Mouse (Mus musculus): ENCODE data around the gene Ralgds. TPM values are rescaled to one million over a fixed set of nuclear protein-coding genes. Genes with fewer than 3 reads are reported as not detected.
A peak's percentile ranks its signal among the peaks of the same experiment; 100 is the strongest.

Gene Ralgds
- polyA plus RNA-seq, 1 experiment from 2014 or later, result 87.8 TPM

DNA sequence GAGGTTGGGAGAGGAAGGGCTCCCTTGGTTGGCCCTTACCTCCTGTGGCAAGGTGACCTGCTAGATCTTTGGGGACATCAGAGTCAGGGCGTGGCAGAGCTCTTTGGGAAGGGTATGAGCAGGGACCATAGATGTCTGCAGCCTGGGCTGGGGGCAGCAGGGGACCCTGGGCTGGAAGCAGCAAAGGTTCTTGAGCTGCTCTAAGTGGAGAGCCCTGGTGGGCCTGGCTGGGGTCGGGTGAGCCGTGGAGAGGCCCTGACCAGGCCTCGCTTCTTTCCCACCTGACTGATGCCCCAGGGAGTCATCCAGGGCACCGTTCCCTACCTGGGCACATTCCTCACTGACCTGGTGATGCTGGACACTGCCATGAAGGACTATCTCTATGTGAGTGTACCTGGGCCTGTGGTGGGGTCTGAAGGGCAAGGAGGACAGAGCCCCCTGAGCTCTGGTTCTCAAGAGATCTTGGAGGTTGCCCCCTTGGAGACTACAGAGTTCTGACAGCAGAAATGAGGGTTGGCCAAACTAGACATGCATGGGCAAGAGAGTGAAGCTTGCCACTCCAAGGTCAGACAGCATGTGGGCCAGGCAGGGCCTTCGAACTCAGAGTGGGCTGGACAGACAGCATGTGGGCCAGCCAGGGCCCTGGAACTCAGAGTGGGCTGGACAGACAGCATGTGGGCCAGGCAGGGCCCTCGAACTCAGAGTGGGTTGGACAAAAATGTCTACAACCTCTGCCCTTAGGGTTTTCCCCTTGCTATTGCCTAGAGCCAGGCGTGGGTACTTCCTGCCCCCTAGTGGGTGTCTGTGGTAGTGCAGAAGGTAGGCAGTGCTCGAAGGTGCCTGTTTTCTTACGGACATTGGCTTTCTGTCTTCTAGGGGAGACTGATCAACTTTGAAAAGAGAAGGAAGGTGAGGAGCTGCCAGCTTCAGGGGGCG, 34.6 kb downstream of the Ralgds start:
- Histone ChIP-seq H3K9ac (replicated peaks) (no peak overlapping the region), H3K9me3 (no peaks in the 10 kb centered on the region), H3K4me1 (0 out of 2 replicates have a peak, but pooled peaks cover 4% of the 10 kb centered on the region), H3K36me3 (peaks cover 81% of the 10 kb centered on the region), H3K27me3 (no peaks in the 10 kb centered on the region), H3K27ac (replicated peaks) (0 out of 2 replicates have a peak overlapping the region, but pooled peaks have one; percentile 2), H3K4me2 (replicated peaks) (no peak overlapping the region), H3K4me3 (no peak overlapping the region)
- 51% methylated on average over 11 of the region's 11 CpGs for WGBS
- peak; percentile 33 for ATAC-seq (replicated peaks)

- no peak overlapping the region for H3K4me3 ChIP-seq
- no peaks in the 10 kb centered on the region for H3K9me3 ChIP-seq
- ATAC-seq (replicated peaks), result no peak
- no peak overlapping the region for H3K27ac ChIP-seq (replicated peaks)
- 93% methylated on average over 13 of the region's 13 CpGs for WGBS
- H3K27me3 ChIP-seq, result no peaks in the 10 kb centered on the region
- no peak overlapping the region for H3K9ac ChIP-seq (replicated peaks)
- H3K4me2 ChIP-seq (replicated peaks), result no peak overlapping the region
- peaks cover 82% of the 10 kb centered on the region for H3K36me3 ChIP-seq
- H3K4me1 ChIP-seq, result 0 out of 2 replicates have a peak, but pooled peaks cover 4% of the 10 kb centered on the region
Measured at GRCm38 (mm10) chr2:28549157-28549556, 36.2 kb downstream of the Ralgds start.

DNA sequence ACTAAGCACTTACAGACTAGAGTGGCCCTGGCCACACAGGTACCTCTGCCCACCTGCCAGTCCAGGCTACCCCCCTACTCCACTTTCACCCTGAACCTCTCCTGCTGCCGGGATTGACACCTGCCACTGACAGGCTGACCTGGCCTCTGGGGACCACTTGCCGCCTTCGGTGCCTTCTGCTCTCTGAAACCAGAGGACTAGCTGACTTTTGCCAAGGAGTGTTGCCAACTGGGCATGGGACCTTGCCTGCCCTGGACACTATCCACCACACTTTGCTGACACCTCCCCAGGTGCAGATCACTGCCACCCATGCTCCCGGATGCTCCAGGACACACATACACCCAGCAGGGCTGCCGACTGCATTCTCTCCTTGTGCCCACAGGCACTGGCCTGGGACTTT, 39.4 kb downstream of the Ralgds start:
- H3K4me3 ChIP-seq, result no peak overlapping the region
- H3K4me1 ChIP-seq, result no peaks in the 10 kb centered on the region
- H3K27me3 ChIP-seq, result no peaks in the 10 kb centered on the region
- H3K4me2 ChIP-seq (replicated peaks), result no peak overlapping the region
- H3K36me3 ChIP-seq, result peaks cover 69% of the 10 kb centered on the region
- 95% methylated on average over 5 of the region's 5 CpGs for WGBS
- no peak for ATAC-seq (replicated peaks)
- H3K27ac ChIP-seq (replicated peaks), result no peak overlapping the region
- H3K9ac ChIP-seq (replicated peaks), result no peak overlapping the region
- no peaks in the 10 kb centered on the region for H3K9me3 ChIP-seq

GRCm38 (mm10) chr2:28557452-28557851, 44.5 kb downstream of the Ralgds start:
- no peaks in the 10 kb centered on the region for H3K4me1 ChIP-seq
- H3K4me3 ChIP-seq, result no peak overlapping the region
- 81% methylated on average over 5 of the region's 5 CpGs for WGBS
- H3K9me3 ChIP-seq, result no peaks in the 10 kb centered on the region
- H3K27ac ChIP-seq (replicated peaks), result no peak overlapping the region
- H3K9ac ChIP-seq (replicated peaks), result no peak overlapping the region
- ATAC-seq (replicated peaks), result no peak
- peaks cover 24% of the 10 kb centered on the region for H3K36me3 ChIP-seq
- no peaks in the 10 kb centered on the region for H3K27me3 ChIP-seq
- H3K4me2 ChIP-seq (replicated peaks), result no peak overlapping the region

DNA sequence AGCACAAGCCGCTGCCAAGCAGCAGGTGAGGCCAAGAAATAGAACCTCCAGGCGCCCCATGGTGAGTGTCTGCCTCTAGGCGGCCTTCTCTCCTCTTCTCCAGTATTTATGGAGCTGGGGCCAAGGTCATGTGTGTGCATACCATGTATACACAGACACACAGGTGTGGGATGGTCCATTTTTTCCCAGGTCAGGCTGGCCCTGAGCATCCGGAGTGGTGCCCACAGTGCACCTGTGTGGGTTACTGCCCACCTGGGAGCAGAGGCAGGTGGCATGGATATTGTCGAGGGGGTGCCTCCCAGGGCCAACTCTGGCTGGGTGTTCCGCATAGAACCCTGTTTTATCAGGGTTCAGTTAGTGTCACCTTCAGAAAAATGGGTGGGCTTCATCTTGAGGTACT, 50.4 kb downstream of the Ralgds start, which contains the start of gene Cel:
Gene Cel, minus strand, starts transcription at position 101 of the 400 bp plus-strand sequence.
- H3K9ac ChIP-seq (replicated peaks), result no peak within 1 kb of the TSS
- H3K27ac ChIP-seq (replicated peaks), result no peak within 1 kb of the TSS
- WGBS, result 83% methylated on average over 6 of the region's 6 CpGs
- no peaks in the 10 kb centered on the region for H3K9me3 ChIP-seq
- no peak within 1 kb of the TSS for H3K4me3 ChIP-seq
- ATAC-seq (replicated peaks), result no peak
- no peaks in the 10 kb centered on the region for H3K27me3 ChIP-seq
- no peaks in the 10 kb centered on the region for H3K4me1 ChIP-seq
- H3K4me2 ChIP-seq (replicated peaks), result no peak within 1 kb of the TSS
- H3K36me3 ChIP-seq, result peaks cover 31% of the 10 kb centered on the region

DNA sequence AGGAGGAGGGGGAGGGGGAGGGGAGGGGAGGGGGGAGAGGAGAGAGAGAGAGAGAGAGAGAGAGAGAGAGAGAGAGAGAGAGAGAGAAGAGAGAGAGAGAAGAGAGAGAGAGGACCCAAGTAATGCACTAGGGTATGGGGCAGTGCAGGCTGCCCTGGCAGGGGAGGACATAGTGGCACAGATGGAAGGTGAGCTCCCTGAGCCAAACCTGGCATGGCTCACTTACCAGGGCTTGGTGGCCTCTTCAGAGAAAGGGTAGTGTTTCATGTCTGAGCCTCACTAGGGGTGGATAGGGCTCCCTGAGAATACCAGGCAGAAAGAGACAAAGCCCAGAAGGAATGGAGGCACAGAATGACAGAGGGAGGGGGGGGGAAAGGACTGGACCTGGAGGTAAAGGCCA, 50.9 kb downstream of the Ralgds start:
- Histone ChIP-seq H3K36me3 (peaks cover 37% of the 10 kb centered on the region), H3K27me3 (no peaks in the 10 kb centered on the region), H3K27ac (replicated peaks) (no peak overlapping the region), H3K4me2 (replicated peaks) (no peak overlapping the region), H3K9ac (replicated peaks) (no peak overlapping the region), H3K9me3 (no peaks in the 10 kb centered on the region), H3K4me3 (no peak overlapping the region), H3K4me1 (no peaks in the 10 kb centered on the region)
- no peak for ATAC-seq (replicated peaks)

DNA sequence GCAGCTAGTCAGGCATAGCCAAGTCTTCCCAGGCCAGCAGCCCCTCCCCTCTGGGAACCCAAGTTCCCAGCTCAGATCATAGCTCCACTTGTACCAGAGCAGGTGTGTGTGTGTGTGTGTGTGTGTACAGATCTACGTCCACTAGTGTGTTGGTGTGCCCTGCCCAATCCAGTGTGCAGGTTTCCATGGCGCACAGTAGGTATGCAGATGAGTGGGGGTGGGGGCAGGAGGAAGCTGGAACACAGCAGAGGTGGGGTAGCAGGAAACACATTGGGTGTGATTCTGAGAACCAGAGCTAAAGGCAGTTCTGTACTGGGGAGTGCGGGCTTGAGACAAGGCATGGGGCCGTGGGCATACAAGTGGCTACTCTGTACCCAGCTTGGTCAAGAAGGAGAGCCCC, 51.5 kb downstream of the Ralgds start:
- 92% methylated on average over 4 of the region's 4 CpGs for WGBS
- Histone ChIP-seq H3K4me2 (replicated peaks) (no peak overlapping the region), H3K27ac (replicated peaks) (no peak overlapping the region), H3K36me3 (peaks cover 40% of the 10 kb centered on the region), H3K9me3 (no peaks in the 10 kb centered on the region), H3K9ac (replicated peaks) (no peak overlapping the region), H3K27me3 (no peaks in the 10 kb centered on the region), H3K4me3 (no peak overlapping the region), H3K4me1 (no peaks in the 10 kb centered on the region)
- no peak for ATAC-seq (replicated peaks)

DNA sequence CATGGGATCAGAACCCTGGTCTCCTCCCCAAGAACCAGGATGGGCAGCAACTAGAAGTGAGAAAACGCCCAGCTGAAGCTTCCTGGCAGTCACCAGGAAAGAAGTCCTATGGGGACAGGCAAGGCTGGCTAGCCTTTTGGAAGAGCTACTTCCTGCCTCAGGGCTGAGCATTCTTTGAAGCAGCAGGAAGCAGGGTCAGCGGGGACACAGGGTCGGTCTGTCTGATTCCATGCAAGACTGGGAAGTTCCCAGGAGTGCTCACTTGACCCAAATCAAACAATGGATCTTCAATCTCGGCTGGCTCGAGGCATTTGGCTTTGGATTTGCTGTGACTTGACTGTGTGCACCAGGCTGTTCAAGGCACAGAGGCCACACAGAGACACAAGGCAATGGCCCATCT, 53.6 kb downstream of the Ralgds start:
- peaks cover 56% of the 10 kb centered on the region for H3K36me3 ChIP-seq
- no peak for ATAC-seq (replicated peaks)

DNA sequence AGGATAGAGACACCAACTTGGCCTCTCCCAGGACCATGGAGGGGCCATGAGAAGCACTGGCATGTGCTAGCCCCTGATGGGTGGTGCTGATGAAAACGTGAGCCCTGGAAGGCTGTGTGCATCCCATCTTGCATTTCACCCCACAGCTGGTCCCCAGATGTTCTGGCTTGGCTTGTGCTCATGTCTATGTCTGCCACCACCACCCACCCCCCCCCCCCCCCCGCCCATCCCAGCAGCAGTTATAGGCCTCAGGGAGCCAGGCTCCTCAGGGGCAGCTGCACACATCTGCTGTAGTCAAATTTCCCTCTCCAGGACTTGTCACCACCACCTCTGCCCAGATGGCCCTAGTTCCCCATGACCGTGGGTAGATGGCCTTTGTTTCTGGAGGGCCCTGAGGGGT, 57.0 kb downstream of the Ralgds start:
- Histone ChIP-seq H3K27me3 (no peaks in the 10 kb centered on the region), H3K9me3 (no peaks in the 10 kb centered on the region), H3K9ac (replicated peaks) (no peak overlapping the region), H3K36me3 (peaks cover 81% of the 10 kb centered on the region), H3K4me2 (replicated peaks) (no peak overlapping the region), H3K4me3 (no peak overlapping the region), H3K4me1 (no peaks in the 10 kb centered on the region), H3K27ac (replicated peaks) (no peak overlapping the region)
- ATAC-seq (replicated peaks), result no peak
- 73% methylated on average over 3 of the region's 3 CpGs for WGBS

More for the DNA sequence above, 53.6 kb downstream of the Ralgds start:
- Histone ChIP-seq H3K27me3 (no peaks in the 10 kb centered on the region), H3K27ac (replicated peaks) (no peak overlapping the region), H3K4me1 (no peaks in the 10 kb centered on the region), H3K9ac (replicated peaks) (no peak overlapping the region), H3K4me2 (replicated peaks) (no peak overlapping the region), H3K9me3 (no peaks in the 10 kb centered on the region), H3K4me3 (no peak overlapping the region)
- WGBS, result 86% methylated on average over 5 of the region's 5 CpGs

DNA sequence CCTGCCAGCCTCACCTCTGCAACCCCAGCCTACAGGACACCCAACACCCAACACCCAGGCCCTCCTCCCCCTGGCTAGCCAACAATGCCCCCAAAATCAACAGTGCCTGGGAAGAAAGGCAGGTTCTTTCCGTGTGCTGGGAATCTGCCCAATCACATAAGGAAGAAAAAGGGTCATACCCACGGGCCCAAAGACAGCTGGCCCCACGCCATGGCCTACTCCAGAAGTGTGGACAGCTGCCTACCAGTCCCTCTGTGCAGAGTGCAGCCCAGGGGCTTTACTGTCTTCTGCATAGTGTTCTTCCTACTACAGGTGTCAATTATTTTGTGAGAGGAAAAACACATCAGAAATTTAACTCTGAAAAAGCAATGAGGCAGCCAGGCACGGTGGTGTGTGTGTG, 62.4 kb downstream of the Ralgds start:
- Histone ChIP-seq H3K27ac (replicated peaks) (no peak overlapping the region), H3K9me3 (no peaks in the 10 kb centered on the region), H3K36me3 (peaks cover 72% of the 10 kb centered on the region), H3K27me3 (no peaks in the 10 kb centered on the region), H3K4me2 (replicated peaks) (no peak overlapping the region), H3K4me3 (no peak overlapping the region), H3K9ac (replicated peaks) (no peak overlapping the region), H3K4me1 (no peaks in the 10 kb centered on the region; the same call in 1 of the 2 replicates)
- no peak for ATAC-seq (replicated peaks)
- 78% methylated on average over 4 of the region's 4 CpGs for WGBS

- peaks cover 64% of the 10 kb centered on the region for H3K36me3 ChIP-seq
- H3K4me3 ChIP-seq, result no peak overlapping the region
- 89% methylated on average over 3 of the region's 3 CpGs for WGBS
- peaks cover 14% of the 10 kb centered on the region for H3K4me1 ChIP-seq
- H3K4me2 ChIP-seq (replicated peaks), result no peak overlapping the region
- H3K27me3 ChIP-seq, result no peaks in the 10 kb centered on the region
- H3K9ac ChIP-seq (replicated peaks), result no peak overlapping the region
- ATAC-seq (replicated peaks), result no peak
- H3K27ac ChIP-seq (replicated peaks), result no peak overlapping the region
- H3K9me3 ChIP-seq, result no peaks in the 10 kb centered on the region
Measured at GRCm38 (mm10) chr2:28576815-28577214, 63.9 kb downstream of the Ralgds start.

DNA sequence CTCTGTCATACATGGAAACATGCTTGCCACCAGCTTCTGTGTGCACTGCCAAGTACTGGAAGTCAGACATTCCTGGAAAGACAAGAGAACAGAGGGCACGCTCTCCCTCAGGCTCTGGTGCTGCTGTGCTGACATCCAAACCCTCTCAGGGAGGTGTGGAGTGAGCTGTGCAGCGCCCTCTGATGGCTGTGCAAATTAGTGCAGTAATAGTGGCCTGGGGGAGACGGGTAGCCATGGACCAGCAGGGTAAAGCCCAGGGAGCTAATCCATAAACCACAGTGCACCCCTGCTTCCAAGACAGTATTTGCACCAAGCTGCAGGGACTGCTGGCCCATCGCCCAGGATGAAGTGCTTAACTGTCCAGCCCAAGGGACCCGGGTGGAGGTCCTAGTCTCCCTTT, 65.1 kb downstream of the Ralgds start:
- Histone ChIP-seq H3K36me3 (peaks cover 52% of the 10 kb centered on the region), H3K4me1 (peaks cover 21% of the 10 kb centered on the region), H3K9me3 (no peaks in the 10 kb centered on the region), H3K4me3 (no peak overlapping the region), H3K4me2 (replicated peaks) (no peak overlapping the region), H3K9ac (replicated peaks) (no peak overlapping the region), H3K27ac (replicated peaks) (no peak overlapping the region), H3K27me3 (no peaks in the 10 kb centered on the region)
- WGBS, result 60% methylated on average over 5 of the region's 5 CpGs
- no peak for ATAC-seq (replicated peaks)
